Mouse (Mus musculus) kidney, adult 2 months (tissue): Measurements from ENCODE around the gene Fam120a. TPM values are rescaled to one million over a fixed set of nuclear protein-coding genes. Genes with fewer than 3 reads are reported as not detected.

Experiments
- DNase-seq: peaks from one replicate; pipeline ENCODE4 v3.0.0; 2021
- H3K27ac ChIP-seq: fragments of 200-500 bp; 2 replicates; pipeline ENCODE4 v1.5.1; 2012; ENCODE audit warnings: low read depth, low read length, control low read depth, inconsistent platforms; ENCODE audit not compliant: insufficient read depth
- H3K27me3 ChIP-seq: fragments of 200-500 bp; replicated peaks from 2 replicates; pipeline ENCODE4 v1.6.1; 2012; ENCODE audit warnings: mild to moderate bottlenecking, moderate library complexity, low read length, inconsistent platforms; ENCODE audit not compliant: control insufficient read depth, insufficient read depth
- H3K36me3 ChIP-seq: fragments of 200-500 bp; 2 replicates; pipeline ENCODE4 v1.6.1; 2012; ENCODE audit warnings: mild to moderate bottlenecking, moderate library complexity, low read length, inconsistent platforms; ENCODE audit not compliant: control insufficient read depth, insufficient read depth
- H3K4me1 ChIP-seq: fragments of 200-500 bp; 2 replicates; pipeline ENCODE4 v1.6.1; 2011; ENCODE audit warnings: low read length; ENCODE audit not compliant: control insufficient read depth, insufficient read depth
- H3K4me3 ChIP-seq: fragments of 200-500 bp; 2 replicates; pipeline ENCODE4 v1.5.1; 2011; ENCODE audit warnings: mild to moderate bottlenecking, low read depth, low read length, control low read depth; ENCODE audit not compliant: insufficient read depth
- CTCF ChIP-seq: fragments of 200-500 bp; conservative IDR thresholded peaks from 2 replicates; pipeline ENCODE4 v1.5.1; 2011; ENCODE audit warnings: low read depth, mild to moderate bottlenecking, control low read depth, low read length, moderate library complexity, mixed read lengths; ENCODE audit not compliant: insufficient read depth, insufficient read length
- POLR2A ChIP-seq: fragments of 200-500 bp; IDR thresholded peaks from one replicate; pipeline ENCODE4 v1.6.1; 2011; ENCODE audit warnings: low read depth, low read length, control low read depth
- WGBS: fragments of 180-500 bp; shearing (Covaris S2); methylation state at CpG from one replicate; pipeline ENCODE4 v1.1.7; 2018; 5-methylcytosine and 5-hydroxymethylcytosine counted together
- polyA plus RNA-seq: library from polyadenylated mRNA; depleted of rRNA; stranded (reverse); fragments of >200 nt; gene quantifications from 2 replicates; pipeline ENCODE4 v1.2.3, GENCODE M21; 2012

Fam120a gene
- polyA plus RNA-seq, 1 experiment, result 67.8 TPM

DNA sequence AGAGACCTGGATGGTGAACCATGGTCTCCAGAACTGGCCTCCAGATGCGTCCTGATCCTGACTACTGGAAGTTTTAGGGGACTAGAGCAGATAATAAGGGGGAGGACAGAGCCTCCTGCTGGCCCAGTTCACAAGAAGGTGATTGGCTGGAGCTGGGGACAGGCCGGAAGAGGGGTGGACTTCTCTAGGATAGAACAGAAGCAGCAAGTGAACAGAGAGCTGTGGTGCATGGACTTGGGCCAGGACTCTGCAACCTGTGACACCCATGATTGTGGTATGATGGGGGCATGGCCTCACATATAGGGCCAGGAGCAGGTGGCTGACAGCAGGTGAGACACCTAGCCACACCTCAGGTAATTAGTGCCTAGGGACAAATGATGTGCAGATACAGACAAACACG, 113.9 kb downstream of the Fam120a start:
- no peaks in the 10 kb centered on the region for H3K27me3 ChIP-seq
- DNase-seq, result no peak
- WGBS, result 69% methylated on average over 3 of the region's 3 CpGs
- TF ChIP-seq CTCF, result no peak
- no peak for TF ChIP-seq POLR2A
- no peak overlapping the region for H3K27ac ChIP-seq
- H3K4me3 ChIP-seq, result no peak overlapping the region
- H3K4me1 ChIP-seq, result peaks cover 24% of the 10 kb centered on the region
- no peaks in the 10 kb centered on the region for H3K36me3 ChIP-seq

DNA sequence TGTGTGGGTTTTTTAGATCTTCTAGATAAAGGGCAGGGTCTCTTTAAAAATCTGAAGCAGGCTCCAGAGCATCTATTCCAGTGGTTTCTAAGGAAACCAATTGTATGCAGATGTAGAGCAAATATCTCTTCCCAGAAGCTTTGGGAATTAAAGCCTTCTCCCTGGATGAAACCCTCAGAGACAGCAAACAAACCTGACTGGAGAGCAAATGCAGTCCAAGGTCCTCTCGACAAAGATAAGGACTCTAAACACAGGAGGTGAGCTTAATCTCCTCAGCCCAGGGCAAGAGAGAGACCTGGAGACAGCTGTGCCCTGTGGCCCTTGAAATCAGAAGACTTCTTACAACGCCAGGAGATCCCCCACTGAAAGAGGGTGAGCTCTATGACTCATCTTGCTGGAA, 114.3 kb downstream of the Fam120a start:
- Histone ChIP-seq H3K27ac (no peak overlapping the region), H3K4me1 (peaks cover 20% of the 10 kb centered on the region), H3K27me3 (no peaks in the 10 kb centered on the region), H3K4me3 (no peak overlapping the region), H3K36me3 (no peaks in the 10 kb centered on the region)
- 39% methylated on average over 2 of the region's 2 CpGs for WGBS
- DNase-seq, result no peak
- TF ChIP-seq POLR2A (no peak), CTCF (no peak)

DNA sequence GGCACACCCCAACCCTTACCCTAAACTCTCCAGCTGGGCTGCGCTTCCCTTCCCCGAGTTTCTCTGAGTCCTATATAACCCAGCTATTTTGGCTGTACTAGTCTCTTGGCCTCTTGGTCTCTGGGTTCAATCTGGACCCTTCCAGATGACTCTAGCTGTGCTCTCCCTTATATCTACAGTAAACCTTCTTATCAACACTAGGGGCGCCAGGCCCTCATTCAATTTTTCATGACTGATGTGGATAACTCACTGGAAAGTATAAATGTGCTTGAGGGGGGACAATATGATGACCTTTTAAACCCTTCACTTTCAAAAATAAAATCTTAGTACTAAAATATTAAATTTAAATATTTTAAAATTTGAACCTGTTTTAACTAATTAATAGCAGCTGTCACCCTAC, 115.0 kb downstream of the Fam120a start:
- DNase-seq, result no peak
- WGBS, result 71% methylated on average over 3 of the region's 3 CpGs
- no peak overlapping the region for H3K27ac ChIP-seq

DNA sequence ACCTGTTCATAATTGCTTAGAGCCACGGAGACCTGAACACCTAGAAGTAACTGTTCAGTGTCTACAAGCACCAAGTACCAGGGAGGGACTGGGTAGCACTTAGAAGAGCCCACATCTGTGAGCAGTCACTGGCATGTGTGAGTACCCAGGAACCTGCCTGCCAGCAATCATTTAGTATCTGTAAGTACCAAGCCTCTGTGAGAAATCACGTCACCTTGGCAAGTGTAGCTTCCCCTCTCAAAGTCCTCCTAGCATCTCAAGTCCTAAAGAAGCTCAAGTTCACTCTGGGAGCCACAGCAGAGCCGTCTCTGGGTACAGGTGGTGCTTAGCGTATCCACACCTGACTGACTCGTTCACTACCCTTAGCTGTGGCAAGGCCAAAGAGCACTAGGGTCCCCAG, 116.1 kb downstream of the Fam120a start:
- no peak for DNase-seq
- H3K27me3 ChIP-seq, result no peaks in the 10 kb centered on the region
- 50% methylated on average over 5 of the region's 5 CpGs for WGBS
- H3K4me3 ChIP-seq, result no peak overlapping the region
- H3K36me3 ChIP-seq, result no peaks in the 10 kb centered on the region
- H3K27ac ChIP-seq, result no peak overlapping the region
- no peak for TF ChIP-seq POLR2A
- no peak for TF ChIP-seq CTCF
- peaks cover 7% of the 10 kb centered on the region; the same call in 1 of the 2 replicates for H3K4me1 ChIP-seq

More for the DNA sequence above, 115.0 kb downstream of the Fam120a start:
- Histone ChIP-seq H3K36me3 (no peaks in the 10 kb centered on the region), H3K4me3 (no peak overlapping the region), H3K27me3 (no peaks in the 10 kb centered on the region), H3K4me1 (peaks cover 13% of the 10 kb centered on the region)
- TF ChIP-seq CTCF (no peak), POLR2A (no peak)

DNA sequence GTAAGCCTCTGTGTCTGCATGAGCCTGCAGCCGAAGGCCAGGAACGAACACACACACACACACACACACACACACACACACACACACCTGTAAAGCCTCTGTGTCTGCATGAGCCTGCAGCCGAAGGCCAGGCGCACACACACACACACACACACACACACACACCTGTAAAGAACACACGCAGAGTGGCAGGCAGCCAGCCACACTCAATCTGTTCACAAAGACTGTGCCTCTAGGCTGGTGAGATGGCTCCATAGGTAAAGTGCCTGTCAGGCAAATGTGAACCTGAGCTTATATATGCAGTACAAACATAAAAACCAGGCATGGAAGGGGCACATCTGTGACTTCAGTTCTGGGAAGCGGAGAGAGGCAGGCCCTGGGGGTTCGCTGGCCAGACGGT, 117.0 kb downstream of the Fam120a start:
- no peaks in the 10 kb centered on the region for H3K27me3 ChIP-seq
- TF ChIP-seq CTCF, result no peak
- no peak for TF ChIP-seq POLR2A
- no peak overlapping the region for H3K4me3 ChIP-seq
- H3K36me3 ChIP-seq, result no peaks in the 10 kb centered on the region
- H3K27ac ChIP-seq, result no peak overlapping the region
- no peak for DNase-seq
- H3K4me1 ChIP-seq, result peaks cover 7% of the 10 kb centered on the region; the same call in 1 of the 2 replicates
- WGBS, result 82% methylated on average over 8 of the region's 8 CpGs

DNA sequence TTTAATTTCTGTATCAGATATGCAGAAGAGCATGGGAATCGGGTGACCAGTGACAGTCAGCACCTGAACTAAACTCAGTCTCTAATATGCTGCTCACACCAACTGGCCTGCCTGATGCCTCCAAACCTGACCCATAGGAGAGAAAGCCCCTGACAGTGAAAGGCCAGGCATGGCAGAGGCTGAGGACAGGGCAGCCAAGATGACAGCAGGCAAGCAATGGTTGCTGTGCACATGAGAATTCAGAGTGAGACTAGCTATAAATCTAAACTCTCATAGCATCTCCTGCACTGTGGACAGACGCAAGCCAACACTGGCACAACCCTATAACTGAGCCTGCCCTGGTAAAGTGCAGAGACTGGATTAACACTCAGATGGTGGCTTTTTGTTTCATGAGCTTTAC, 117.5 kb downstream of the Fam120a start:
- Histone ChIP-seq H3K36me3 (no peaks in the 10 kb centered on the region), H3K4me3 (no peak overlapping the region), H3K4me1 (peaks cover 7% of the 10 kb centered on the region; the same call in 1 of the 2 replicates), H3K27ac (no peak overlapping the region), H3K27me3 (no peaks in the 10 kb centered on the region)
- no peak for DNase-seq
- 78% methylated on average over 2 of the region's 2 CpGs for WGBS
- TF ChIP-seq POLR2A, result no peak
- TF ChIP-seq CTCF, result no peak

DNA sequence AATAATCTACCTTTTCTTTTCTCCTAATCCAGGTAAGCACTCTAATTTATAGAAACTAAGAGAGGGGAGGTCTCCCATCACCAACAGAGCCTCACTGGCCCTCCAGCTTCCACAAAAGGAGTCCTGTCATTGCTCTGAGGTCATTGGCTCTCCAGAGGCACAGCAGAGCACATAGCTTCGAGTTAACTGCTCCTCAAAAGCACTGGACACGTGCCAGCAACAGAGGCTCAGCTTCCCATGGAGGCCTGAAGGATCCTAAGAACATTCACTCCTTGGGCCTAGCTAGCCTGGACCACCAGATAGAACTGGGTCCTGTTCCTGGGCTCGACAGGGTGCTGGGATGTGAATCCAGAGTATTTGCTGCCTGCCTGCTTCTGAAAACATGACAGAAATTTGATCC, 118.7 kb downstream of the Fam120a start:
- Histone ChIP-seq H3K27ac (no peak overlapping the region), H3K27me3 (no peaks in the 10 kb centered on the region), H3K4me3 (no peak overlapping the region), H3K36me3 (no peaks in the 10 kb centered on the region), H3K4me1 (peaks cover 7% of the 10 kb centered on the region; the same call in 1 of the 2 replicates)
- peak; percentile 71 for DNase-seq
- TF ChIP-seq CTCF (no peak), POLR2A (no peak)
- WGBS, result 20% methylated on average over 3 of the region's 3 CpGs
